Mouse (Mus musculus) lung, adult 18-20 months (tissue): ENCODE measurements at regions not wholly inside any gene's neighbourhood (a gene's known extent, or its start where the extent isn't known, plus 50 kb on each side); places are given as distances from the start of the nearest gene placed in this dataset.

ENCODE experiments used
- DNase-seq, 2 experiments: peaks; one replicate each; pipeline ENCODE4 v3.0.0; 2022; ENCODE audit warnings: mixed read lengths in 2 of 2

GRCm38 (mm10) chr15:36378640-36379039, 628.9 kb downstream of the Zfp706 start:
- no peak for DNase-seq

GRCm38 (mm10) chr15:36376551-36376950, 631.0 kb downstream of the Zfp706 start:
- DNase-seq, result peak; percentile 29 to 50

GRCm38 (mm10) chr15:36375549-36375885, 632.1 kb downstream of the Zfp706 start:
- no peak for DNase-seq

- peak; percentile 85 to 89 for DNase-seq
Observed at GRCm38 (mm10) chr15:36374732-36375548, 632.6 kb downstream of the Zfp706 start.

- DNase-seq, result peak; percentile 65 to 69
Observed at GRCm38 (mm10) chr15:36373900-36374611, 633.5 kb downstream of the Zfp706 start.

- peak; percentile 52 to 72 for DNase-seq
Observed at GRCm38 (mm10) chr15:36373481-36373880, 634.1 kb downstream of the Zfp706 start.

- DNase-seq, result peak; percentile 45 to 59
Observed at GRCm38 (mm10) chr15:36371382-36371781, 636.2 kb downstream of the Zfp706 start.

- no peak for DNase-seq
Observed at GRCm38 (mm10) chr15:36370906-36371305, 636.7 kb downstream of the Zfp706 start.

GRCm38 (mm10) chr15:36367296-36367695, 640.3 kb downstream of the Zfp706 start:
- DNase-seq, result no peak

- DNase-seq, result no peak
Observed at GRCm38 (mm10) chr15:36364757-36365156, 642.8 kb downstream of the Zfp706 start.

GRCm38 (mm10) chr15:36364062-36364461, 643.5 kb downstream of the Zfp706 start:
- DNase-seq, result no peak

GRCm38 (mm10) chr15:36362911-36363565, 644.5 kb downstream of the Zfp706 start:
- DNase-seq, result no peak

GRCm38 (mm10) chr15:36361522-36362148, 645.9 kb downstream of the Zfp706 start:
- DNase-seq, result no peak

GRCm38 (mm10) chr15:36360694-36361521, 646.7 kb downstream of the Zfp706 start:
- no peak for DNase-seq

GRCm38 (mm10) chr15:36355851-36356250, 651.7 kb downstream of the Zfp706 start:
- no peak for DNase-seq

- no peak for DNase-seq
Observed at GRCm38 (mm10) chr15:36354545-36354944, 653.0 kb downstream of the Zfp706 start.

GRCm38 (mm10) chr15:36353793-36354192, 653.8 kb downstream of the Zfp706 start:
- peak in 1 of 2 experiments; percentile 0 for DNase-seq

- DNase-seq, result no peak
Observed at GRCm38 (mm10) chr15:36352929-36353328, 654.6 kb downstream of the Zfp706 start.

- no peak for DNase-seq
Observed at GRCm38 (mm10) chr15:36351693-36352092, 655.9 kb downstream of the Zfp706 start.

- no peak for DNase-seq
Observed at GRCm38 (mm10) chr15:36348348-36348747, 659.2 kb downstream of the Zfp706 start.

GRCm38 (mm10) chr15:36347333-36347845, 660.2 kb downstream of the Zfp706 start:
- peak; percentile 64 to 79 for DNase-seq

- peak in 1 of 2 experiments; percentile 42 for DNase-seq
Observed at GRCm38 (mm10) chr15:36346126-36346525, 661.4 kb downstream of the Zfp706 start.
